Comparison of ENCODE assay signal across 20 mouse cellular contexts in genomic region chr1:7548261-7548660, GRCm38 (mm10).
DNase-seq lines count a peak whose midpoint lies in the region; TF ChIP-seq lines count a peak whose summit lies in the region.
"Had no signal": no experiment of that assay in that cellular context is flagged by ENCODE, and none has a peak within 500 bp of the region (broad histone marks: within the 10 kb centered on the region; RNA-seq: fewer than 3 reads in every experiment).

No protein-coding gene starts in this region.

- H3K79me2 ChIP-seq in myocyte (ENCODE audit: control insufficient read depth, insufficient read depth), result no peaks in the 10 kb centered on the region

- H3ac ChIP-seq in myocyte (ENCODE audit: control insufficient read depth, insufficient read length), result no peak overlapping the region

- H3K36me3 ChIP-seq in myocyte (ENCODE audit: control insufficient read depth, insufficient read depth), result no peaks in the 10 kb centered on the region
- H3K36me3 ChIP-seq: embryonic facial prominence, embryonic 12.5 days; heart, embryonic 13.5 days; hindbrain, embryonic 13.5 days had no signal

- no peak for TF ChIP-seq POLR2A in brain, embryonic 14.5 days (IDR thresholded peaks at IDR 0.05; ENCODE audit: borderline replicate concordance, extremely low read depth, insufficient read depth, insufficient read length, poor library complexity, severe bottlenecking)
- TF ChIP-seq POLR2A in myocyte (IDR thresholded peaks at IDR 0.05; ENCODE audit: insufficient read length, low read depth), result no peak

- no peaks in the 10 kb centered on the region for H3K27me3 ChIP-seq in myocyte (ENCODE audit: control insufficient read depth, insufficient read depth, insufficient read length)
- H3K27me3 ChIP-seq: embryonic facial prominence, embryonic 12.5 days; forebrain, embryonic 13.5 days; heart, embryonic 13.5 days; hindbrain, embryonic 13.5 days; Patski had no signal

- peak; percentile 0 to 6 for DNase-seq in heart, adult 18-20 months
- no peak for DNase-seq in heart, postnatal 10 days
- DNase-seq in 416B (ENCODE audit: low read depth), result peak; percentile 21
- DNase-seq in brain, embryonic 14.5 days (ENCODE audit: low read depth), result peak; percentile 1
- DNase-seq in gastrocnemius, postnatal 14 days, result no peak
- no peak for DNase-seq in gastrocnemius, adult 8-10 months (ENCODE audit: low spot score in 2 of 2)
- DNase-seq: adrenal gland, adult 8-10 months; adrenal gland, postnatal 36 days; cerebellum, adult 11-12 months; cerebellum, adult 9-10 months; cerebellum, postnatal 25 days; forebrain, postnatal 0 days; gastrocnemius, adult 2 months; kidney, adult 11 months had no signal

- no peak overlapping the region for H3K4me3 ChIP-seq in myocyte
- H3K4me3 ChIP-seq: embryonic facial prominence, embryonic 12.5 days; forebrain, embryonic 13.5 days; gastrocnemius, adult 2 months; heart, embryonic 13.5 days; hindbrain, embryonic 13.5 days had no signal

- intact Hi-C loops in heart, postnatal 10 days (cut with DNase I), result no loop called here
- intact Hi-C loops in gastrocnemius, postnatal 14 days (cut with DNase I; ENCODE audit: low total_unique reads), result no loop called here

- no peak for TF ChIP-seq CTCF in brain, embryonic 14.5 days (IDR thresholded peaks at IDR 0.05; ENCODE audit: borderline replicate concordance, extremely low read depth, insufficient read depth, insufficient read length)

- no peak overlapping the region for H3K4me2 ChIP-seq in myocyte (ENCODE audit: low read depth)
- H3K4me2 ChIP-seq: embryonic facial prominence, embryonic 12.5 days; forebrain, embryonic 13.5 days; heart, embryonic 13.5 days; hindbrain, embryonic 13.5 days had no signal

TF ChIP-seq in myocyte, 11 proteins besides CTCF, POLR2A, EP300 and RAD21:
- TF ChIP-seq E2F4 (IDR thresholded peaks at IDR 0.05; ENCODE audit: insufficient read depth) (no peak), CEBPB (IDR thresholded peaks at IDR 0.05; ENCODE audit: insufficient read depth, poor library complexity, severe bottlenecking) (peak; percentile 72), TCF12 (IDR thresholded peaks at IDR 0.05; ENCODE audit: insufficient read depth, poor library complexity, severe bottlenecking) (no peak)
TF ChIP-seq in myocyte: peak in this region for 1.

Comparison
In these comparisons a context has a peak if more than half of its experiments do, and no peak if none do; other contexts are left out.
1. DNase-seq: peak in heart, adult 18-20 months (2 of 2), 416B (single experiment) and brain, embryonic 14.5 days (single experiment); none in heart, postnatal 10 days (0 of 2), gastrocnemius, postnatal 14 days (single experiment) and gastrocnemius, adult 8-10 months (0 of 2).